Mouse (Mus musculus) CH12.LX (cell line): ENCODE results near the gene 1700016C15Rik. TPM values are rescaled to one million over a fixed set of nuclear protein-coding genes. Genes with fewer than 3 reads are reported as not detected.

ENCODE experiments used
- DNase-seq: peaks from one replicate; pipeline ENCODE4 v3.0.0-alpha.2; 2013; ENCODE audit errors: extremely low read depth
- H3K27ac ChIP-seq: 2 replicates; pipeline ENCODE4 v1.5.1; 2012; ENCODE audit warnings: low read depth, mild to moderate bottlenecking, control low read depth, moderate library complexity; ENCODE audit not compliant: insufficient read depth
- H3K27me3 ChIP-seq: replicated peaks from 2 replicates; pipeline ENCODE3; 2012; ENCODE audit warnings: inconsistent platforms
- H3K36me3 ChIP-seq, 2 experiments: replicated peaks in 1 of 2; 2 replicates each; pipeline versions ENCODE3 to v1.6.1; 2012; ENCODE audit warnings: inconsistent platforms in 1 of 2, low read length in 1 of 2, mild to moderate bottlenecking in 1 of 2, mixed read lengths in 1 of 2, moderate library complexity in 1 of 2; ENCODE audit not compliant: control insufficient read depth in 1 of 2, insufficient read depth in 1 of 2
- H3K4me1 ChIP-seq, 2 experiments: 2 replicates each; pipeline ENCODE4 v1.6.1; 2012; ENCODE audit warnings: inconsistent platforms in 1 of 2, moderate library complexity in 1 of 2; ENCODE audit not compliant: insufficient read depth in 2 of 2, control insufficient read depth in 1 of 2
- H3K4me2 ChIP-seq: 2 replicates; pipeline ENCODE4 v1.6.1; 2012; ENCODE audit warnings: low read depth, mild to moderate bottlenecking, control low read depth; ENCODE audit not compliant: poor library complexity, insufficient read depth, severe bottlenecking
- H3K4me3 ChIP-seq, 3 experiments: fragments of 150-350 bp in 1 of 3; sonication (generic) in 1 of 3; replicated peaks in 1 of 3; 2 replicates each; pipeline versions ENCODE3 to v1.5.1; 2011 to 2012; ENCODE audit warnings: low read depth in 2 of 3, low read length in 2 of 3, mild to moderate bottlenecking in 2 of 3, moderate library complexity in 2 of 3, control low read depth in 1 of 3, improper control_type of control experiment in 1 of 3, inconsistent platforms in 1 of 3, mixed read lengths in 1 of 3; ENCODE audit not compliant: poor library complexity in 1 of 3
- H3K79me2 ChIP-seq: replicated peaks from 2 replicates; pipeline ENCODE4 v1.6.1; 2012; ENCODE audit warnings: mild to moderate bottlenecking, moderate library complexity; ENCODE audit not compliant: control insufficient read depth, poor library complexity, insufficient read depth, severe bottlenecking; ENCODE audit errors: extremely low read depth
- H3K9ac ChIP-seq: 2 replicates; pipeline ENCODE4 v1.6.1; 2012; ENCODE audit warnings: low read depth, mild to moderate bottlenecking, control low read depth, moderate library complexity; ENCODE audit not compliant: insufficient read depth
- H3K9me3 ChIP-seq: replicated peaks from 2 replicates; pipeline ENCODE3; 2012; ENCODE audit warnings: low read length, inconsistent platforms, mixed read lengths
- BHLHE40 ChIP-seq: IDR thresholded peaks from 2 replicates; pipeline ENCODE4 v1.6.1; 2011; ENCODE audit warnings: mild to moderate bottlenecking, low read depth, low read length, improper control_type of control experiment
- CHD1 ChIP-seq: IDR thresholded peaks from 2 replicates; pipeline ENCODE4 v1.6.1; 2012; ENCODE audit warnings: low read depth, low read length, improper control_type of control experiment, inconsistent platforms
- CHD2 ChIP-seq: IDR thresholded peaks from 2 replicates; pipeline ENCODE4 v1.6.1; 2011; ENCODE audit warnings: low read length, improper control_type of control experiment
- CTCF ChIP-seq, 2 experiments: IDR thresholded peaks in 1 of 2; conservative IDR thresholded peaks in 1 of 2; 2 replicates each; pipeline ENCODE4 v1.5.1; 2011 to 2012; ENCODE audit warnings: low read depth in 2 of 2, low read length in 2 of 2, improper control_type of control experiment in 1 of 2, inconsistent platforms in 1 of 2, mild to moderate bottlenecking in 1 of 2, moderate library complexity in 1 of 2
- E2F4 ChIP-seq: IDR thresholded peaks from 2 replicates; pipeline ENCODE4 v1.6.1; 2011; ENCODE audit warnings: low read depth, low read length, improper control_type of control experiment; ENCODE audit not compliant: insufficient replicate concordance
- ELF1 ChIP-seq: IDR thresholded peaks from 2 replicates; pipeline ENCODE4 v1.6.1; 2014; ENCODE audit warnings: low read depth, mild to moderate bottlenecking, inconsistent platforms, low read length, improper control_type of control experiment
- EP300 ChIP-seq: IDR thresholded peaks from 2 replicates; pipeline ENCODE4 v1.6.1; 2011; ENCODE audit warnings: low read length, improper control_type of control experiment
- GABPA ChIP-seq: IDR thresholded peaks from 2 replicates; pipeline ENCODE4 v1.6.1; 2012; ENCODE audit warnings: low read depth, low read length, improper control_type of control experiment, inconsistent platforms; ENCODE audit not compliant: insufficient replicate concordance
- HCFC1 ChIP-seq: IDR thresholded peaks from 2 replicates; pipeline ENCODE4 v1.6.1; 2012; ENCODE audit warnings: low read depth, mild to moderate bottlenecking, inconsistent platforms, low read length, improper control_type of control experiment
- IRF4 ChIP-seq: IDR thresholded peaks from 2 replicates; pipeline ENCODE4 v1.6.1; 2014; ENCODE audit warnings: low read depth, mild to moderate bottlenecking, inconsistent platforms, low read length, improper control_type of control experiment
- JUN ChIP-seq: IDR thresholded peaks from 2 replicates; pipeline ENCODE4 v1.6.1; 2011; ENCODE audit warnings: low read depth, mild to moderate bottlenecking, low read length, improper control_type of control experiment, moderate library complexity; ENCODE audit not compliant: insufficient read depth
- KAT2A ChIP-seq: IDR thresholded peaks from 2 replicates; pipeline ENCODE4 v1.6.1; 2012; ENCODE audit warnings: low read length, improper control_type of control experiment, inconsistent platforms; ENCODE audit not compliant: insufficient replicate concordance
- MAX ChIP-seq: IDR thresholded peaks from 2 replicates; pipeline ENCODE4 v1.6.1; 2011; ENCODE audit warnings: low read length, improper control_type of control experiment
- MAZ ChIP-seq: IDR thresholded peaks from 2 replicates; pipeline ENCODE4 v1.6.1; 2012; ENCODE audit warnings: low read depth, mild to moderate bottlenecking, inconsistent platforms, low read length, improper control_type of control experiment, moderate library complexity
- MEF2A ChIP-seq: IDR thresholded peaks from 2 replicates; pipeline ENCODE4 v1.6.1; 2014; ENCODE audit warnings: low read depth, mild to moderate bottlenecking, inconsistent platforms, low read length, improper control_type of control experiment, borderline replicate concordance
- MXI1 ChIP-seq: IDR thresholded peaks from 2 replicates; pipeline ENCODE4 v1.6.1; 2011; ENCODE audit warnings: mild to moderate bottlenecking, low read depth, low read length, improper control_type of control experiment
- MYC ChIP-seq: IDR thresholded peaks from 2 replicates; pipeline ENCODE4 v1.6.1; 2011; ENCODE audit warnings: low read depth, mild to moderate bottlenecking, improper control_type of control experiment, low read length
- PAX5 ChIP-seq: IDR thresholded peaks from 2 replicates; pipeline ENCODE4 v1.6.1; 2012; ENCODE audit warnings: low read length, inconsistent platforms, mixed read lengths
- RAD21 ChIP-seq: IDR thresholded peaks from 2 replicates; pipeline ENCODE4 v1.6.1; 2011; ENCODE audit warnings: low read depth, mild to moderate bottlenecking, low read length, improper control_type of control experiment, moderate library complexity
- RCOR1 ChIP-seq: conservative IDR thresholded peaks from 2 replicates; pipeline ENCODE4 v1.6.1; 2012; ENCODE audit warnings: low read depth, mild to moderate bottlenecking, inconsistent platforms, low read length, improper control_type of control experiment
- SMC3 ChIP-seq: IDR thresholded peaks from 2 replicates; pipeline ENCODE4 v1.6.1; 2011; ENCODE audit warnings: low read depth, low read length, improper control_type of control experiment
- TBP ChIP-seq: conservative IDR thresholded peaks from 2 replicates; pipeline ENCODE4 v1.6.1; 2011; ENCODE audit warnings: low read depth, low read length, improper control_type of control experiment
- USF2 ChIP-seq: conservative IDR thresholded peaks from 2 replicates; pipeline ENCODE4 v1.6.1; 2011; ENCODE audit warnings: low read depth, low read length, improper control_type of control experiment
- ZKSCAN1 ChIP-seq: IDR thresholded peaks from 2 replicates; pipeline ENCODE4 v1.6.1; 2012; ENCODE audit warnings: low read depth, inconsistent platforms, low read length, improper control_type of control experiment, borderline replicate concordance
- ZNF384 ChIP-seq: IDR thresholded peaks from 2 replicates; pipeline ENCODE4 v1.6.1; 2012; ENCODE audit warnings: low read depth, low read length, improper control_type of control experiment, inconsistent platforms
- dilution Hi-C: fragments of 300-500 bp; cut with MboI; formaldehyde crosslinking; loops from 2 replicates; pipeline ENCODE4 v1.14.3; 2020; ENCODE audit warnings: low sequenced_read_pairs; ENCODE audit not compliant: extremely low pct_unique_long_range_greater_than_20kb, extremely low pct_ligation_motif_present
- in situ Hi-C: fragments of 300-500 bp; cut with MboI; formaldehyde crosslinking; loops from 3 replicates; pipeline ENCODE4 v1.14.3; 2019; ENCODE audit warnings: low sequenced_read_pairs, low pct_ligation_motif_present, low pct_unique_long_range_greater_than_20kb, mixed read lengths
- polyA plus RNA-seq: library from polyadenylated mRNA; unstranded; fragments of >175 nt; gene quantifications from 2 replicates; pipeline ENCODE4 v1.2.1, GENCODE M21; 2012; ENCODE audit warnings: low read depth; ENCODE audit not compliant: insufficient read length
- total RNA-seq, 2 experiments: library from RNA; depleted of rRNA; stranded (reverse); fragments of 300-350 nt in 1 of 2; fragments of >200 nt in 1 of 2; gene quantifications; 2 replicates each; pipeline ENCODE4 v1.2.3; 2012 to 2014

1700016C15Rik gene
- total and polyA plus RNA-seq, 3 experiments: not detected

GRCm38 (mm10) chr1:177711418-177711817 is 18.2 kb upstream of the 1700016C15Rik start:
- Histone ChIP-seq H3K27ac (no peak overlapping the region), H3K4me3 (no peak overlapping the region), H3K9ac (no peak overlapping the region), H3K36me3 (no peaks in the 10 kb centered on the region), H3K4me2 (no peak overlapping the region), H3K4me1 (no peaks in the 10 kb centered on the region), H3K27me3 (no peaks in the 10 kb centered on the region), H3K9me3 (peaks cover 4% of the 10 kb centered on the region), H3K79me2 (no peaks in the 10 kb centered on the region)
- in situ Hi-C loops (no loop called here), dilution Hi-C loops (no loop called here)
- no peak for DNase-seq
- no peak for TF ChIP-seq TBP
- TF ChIP-seq BHLHE40: no peak
- no peak for TF ChIP-seq E2F4
- TF ChIP-seq MXI1: no peak
- TF ChIP-seq MYC: no peak
- no peak for TF ChIP-seq ELF1
- no peak for TF ChIP-seq MAX
- TF ChIP-seq RCOR1: no peak
- TF ChIP-seq KAT2A: no peak
- no peak for TF ChIP-seq SMC3
- TF ChIP-seq PAX5: no peak
- no peak for TF ChIP-seq MEF2A
- no peak for TF ChIP-seq MAZ
- no peak for TF ChIP-seq HCFC1
- no peak for TF ChIP-seq ZKSCAN1
- TF ChIP-seq USF2: no peak
- no peak for TF ChIP-seq JUN
- TF ChIP-seq CHD1: no peak

GRCm38 (mm10) chr1:177713635-177714396 is 15.8 kb upstream of the 1700016C15Rik start:
- dilution Hi-C loops (no loop called here), in situ Hi-C loops (no loop called here)
- H3K4me2 ChIP-seq: no peak overlapping the region
- TF ChIP-seq ZNF384: no peak
- no peak for TF ChIP-seq RCOR1
- TF ChIP-seq CHD2: no peak
- TF ChIP-seq EP300: no peak
- no peak for TF ChIP-seq IRF4
- TF ChIP-seq MAX: no peak
- TF ChIP-seq SMC3: no peak
- no peak for TF ChIP-seq KAT2A
- TF ChIP-seq RAD21: no peak
- no peak for TF ChIP-seq CTCF (conservative IDR thresholded peaks at IDR 0.05 in 1 of 2, IDR thresholded peaks at IDR 0.05 in 1 of 2; ENCODE audit: low read depth in 2 of 2, low read length in 2 of 2)
- no peak for TF ChIP-seq GABPA
- H3K27me3 ChIP-seq: no peaks in the 10 kb centered on the region
- DNase-seq: no peak
- peaks cover 4% of the 10 kb centered on the region for H3K9me3 ChIP-seq
- H3K79me2 ChIP-seq: no peaks in the 10 kb centered on the region
- H3K4me3 ChIP-seq: no peak overlapping the region
- H3K9ac ChIP-seq: no peak overlapping the region
- H3K4me1 ChIP-seq: no peaks in the 10 kb centered on the region
- no peaks in the 10 kb centered on the region for H3K36me3 ChIP-seq
- no peak overlapping the region for H3K27ac ChIP-seq
